Mouse (Mus musculus) spleen, adult 12 weeks (tissue): ENCODE results near the gene Fbxw16.
"Not testable (repeated sequence)": the region's sequence is repeated elsewhere in the genome, so short reads cannot be mapped to it uniquely, and the experiment has no call there.

ENCODE experiments used
- DNase-seq: peaks from one replicate; pipeline ENCODE4 v3.0.0; 2022; ENCODE audit warnings: low spot score

Fbxw16 gene

GRCm38 (mm10) chr9:109449040-109449439 is at the start of gene Fbxw16:
TSS of gene Fbxw16 (minus strand) at chr9:109449140.
- DNase-seq: no peak

GRCm38 (mm10) chr9:109495775-109496174 is 46.8 kb upstream of the Fbxw16 start, which contains the start of gene Fbxw19:
TSS of gene Fbxw19 (minus strand) at chr9:109495875.
- DNase-seq: not testable (repeated sequence)

DNA sequence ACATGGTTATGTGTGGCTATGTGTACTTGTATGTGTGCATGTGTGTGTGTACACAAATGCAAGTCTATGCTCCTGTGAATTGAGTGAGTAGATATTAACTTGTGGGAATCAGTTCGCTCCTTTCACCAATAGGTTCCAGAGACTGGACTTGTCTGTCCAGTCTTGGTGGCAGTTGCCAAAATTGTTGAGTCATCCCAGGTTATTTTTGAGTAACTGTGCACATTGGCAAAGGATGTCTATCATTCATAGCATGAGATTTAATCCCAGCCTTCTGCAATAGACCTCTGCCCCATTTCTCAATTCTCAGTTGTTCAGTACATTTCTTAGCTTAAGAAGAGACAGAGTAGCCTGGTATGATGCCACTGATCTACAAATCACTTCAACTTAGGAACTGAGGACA is 16.0 kb downstream of the Fbxw16 start:
- DNase-seq: no peak

DNA sequence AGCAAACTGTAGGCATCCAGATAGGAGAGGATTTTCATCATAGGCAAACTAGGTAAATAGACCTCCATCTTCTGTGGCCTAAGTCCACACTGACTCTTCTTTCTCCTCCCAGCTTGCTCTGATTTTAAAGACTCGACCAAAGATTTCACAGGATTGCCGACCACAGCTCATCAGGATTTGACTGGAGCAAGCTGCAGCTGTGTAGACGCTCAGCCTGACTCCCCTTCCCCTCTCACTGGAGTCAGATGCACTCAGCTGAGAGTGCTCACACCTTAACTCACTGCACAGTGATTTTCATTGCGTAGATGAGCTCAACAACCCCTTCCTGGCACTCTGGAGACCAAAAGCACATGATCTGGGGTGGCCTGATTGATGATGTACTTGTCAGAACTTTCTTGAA is 44.7 kb downstream of the Fbxw16 start, which contains the start of gene Fbxw22:
Fbxw22 (minus strand) TSS at position 101 of the 400 bp plus-strand sequence.
- not testable (repeated sequence) for DNase-seq
